Mouse (Mus musculus) lung, postnatal 25 days (tissue): ENCODE data around the gene Sec14l2.
A peak's percentile ranks its signal among the peaks of the same experiment; 100 is the strongest.

Experiments used
- DNase-seq: peaks from one replicate; pipeline ENCODE4 v3.0.0; 2022; ENCODE audit warnings: low spot score

Sec14l2 gene

GRCm38 (mm10) chr11:4098816-4099215, 24.4 kb downstream of the Sec14l2 start:
- DNase-seq = no peak

- DNase-seq = no peak
Observed at GRCm38 (mm10) chr11:4098120-4098519, 25.1 kb downstream of the Sec14l2 start.

GRCm38 (mm10) chr11:4097091-4097621, 26.1 kb downstream of the Sec14l2 start:
- no peak for DNase-seq

- peak; percentile 99 for DNase-seq
Observed at GRCm38 (mm10) chr11:4096054-4096984, 26.9 kb downstream of the Sec14l2 start.

GRCm38 (mm10) chr11:4095171-4096053, 27.8 kb downstream of the Sec14l2 start, which contains the start of gene Mtfp1:
Gene Mtfp1, minus strand, starts transcription at chr11:4095445.
- peak; percentile 41 for DNase-seq

GRCm38 (mm10) chr11:4094378-4095170, 28.6 kb downstream of the Sec14l2 start:
- peak; percentile 78 for DNase-seq

GRCm38 (mm10) chr11:4093459-4094377, 29.5 kb downstream of the Sec14l2 start:
- no peak for DNase-seq

- DNase-seq = no peak
Observed at GRCm38 (mm10) chr11:4087267-4087666, 35.9 kb downstream of the Sec14l2 start.

GRCm38 (mm10) chr11:4086246-4086645, 37.0 kb downstream of the Sec14l2 start:
- DNase-seq = no peak

- peak; percentile 81 for DNase-seq
Observed at GRCm38 (mm10) chr11:4083316-4084078, 39.7 kb downstream of the Sec14l2 start.

GRCm38 (mm10) chr11:4080219-4080618, 43.0 kb downstream of the Sec14l2 start:
- DNase-seq = peak; percentile 74

- no peak for DNase-seq
Observed at GRCm38 (mm10) chr11:4078267-4078933, 44.8 kb downstream of the Sec14l2 start.

- no peak for DNase-seq
Observed at GRCm38 (mm10) chr11:4076633-4077032, 46.6 kb downstream of the Sec14l2 start.

- no peak for DNase-seq
Observed at GRCm38 (mm10) chr11:4069664-4070063, 53.6 kb downstream of the Sec14l2 start.

- DNase-seq = peak; percentile 87
Observed at GRCm38 (mm10) chr11:4064627-4065122, 58.5 kb downstream of the Sec14l2 start, which contains the start of gene Sec14l3. Gene Sec14l3, plus strand, starts transcription at chr11:4064841.

- peak; percentile 86 for DNase-seq
Observed at GRCm38 (mm10) chr11:4062981-4063380, 60.2 kb downstream of the Sec14l2 start.

- DNase-seq = peak; percentile 61
Observed at GRCm38 (mm10) chr11:4062523-4062922, 60.7 kb downstream of the Sec14l2 start.

GRCm38 (mm10) chr11:4060866-4061575, 62.2 kb downstream of the Sec14l2 start:
- DNase-seq = peak; percentile 82
